Mouse (Mus musculus): ENCODE results near the gene Myo16. TPM values are rescaled to one million over a fixed set of nuclear protein-coding genes. Genes with fewer than 3 reads are reported as not detected.

Myo16 gene
- total and polyA plus RNA-seq, 3 experiments = 1.4 to 3.8 TPM; not detected in 1

DNA sequence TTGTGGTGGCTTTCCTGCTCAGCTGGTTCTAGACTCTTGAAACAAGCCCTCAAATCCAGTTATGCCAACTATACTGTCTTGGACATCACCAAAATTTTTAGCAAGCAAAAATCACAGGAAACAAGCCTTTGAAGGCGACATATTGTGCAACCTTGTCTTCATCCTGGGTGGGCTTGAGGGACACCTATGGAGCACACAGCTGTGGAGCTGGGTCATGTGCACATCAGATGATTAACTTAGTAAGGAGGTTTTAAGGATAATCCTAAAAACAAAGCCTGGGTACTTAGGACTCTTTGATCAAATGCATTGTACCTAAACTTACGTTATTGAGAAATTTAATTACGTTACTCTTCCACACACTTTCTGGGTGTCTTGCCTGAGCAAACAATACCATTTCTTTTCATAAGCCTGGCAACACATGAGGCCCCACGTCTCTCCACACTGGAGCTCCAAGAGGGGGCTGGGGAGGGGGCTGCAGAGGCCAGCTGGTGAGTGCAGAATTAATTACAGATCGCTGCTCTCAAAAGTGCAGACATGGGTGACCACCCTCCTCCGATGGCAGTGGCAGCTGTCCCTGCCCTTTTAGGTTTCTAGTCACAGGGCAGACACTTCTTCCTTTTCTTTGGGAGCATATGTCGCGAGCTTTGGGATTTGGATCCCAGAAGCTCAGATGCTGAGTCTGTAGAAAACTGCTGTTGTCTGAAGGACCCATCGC, 19.5 kb downstream of the Myo16 start:
- H3K36me3 ChIP-seq (ENCODE audit: control insufficient read depth, insufficient read depth, low read length) = no peaks in the 10 kb centered on the region
- H3K27me3 ChIP-seq (ENCODE audit: control insufficient read depth, insufficient read depth, low read length) = no peaks in the 10 kb centered on the region
- intact Hi-C loops (cut with DNase I) = no loop called here
- no peak for DNase-seq
- H3K9ac ChIP-seq (ENCODE audit: low read depth, low read length) = no peak overlapping the region
- no peak overlapping the region for H3K27ac ChIP-seq
- no peaks in the 10 kb centered on the region for H3K79me2 ChIP-seq (replicated peaks; ENCODE audit: control insufficient read depth, insufficient read depth, low read length)
- no peak overlapping the region for H3K4me3 ChIP-seq
- WGBS = 74% methylated on average over 9 of the region's 9 CpGs
- no peak for TF ChIP-seq EP300 (IDR thresholded peaks at IDR 0.05; ENCODE audit: insufficient read depth, low read depth, low read length)
- TF ChIP-seq CTCF (IDR thresholded peaks at IDR 0.05) = no peak
- no peak for TF ChIP-seq POLR2A (IDR thresholded peaks at IDR 0.05; ENCODE audit: insufficient read depth, low read depth, low read length)
- no peaks in the 10 kb centered on the region for H3K4me1 ChIP-seq (ENCODE audit: control insufficient read depth, insufficient read depth, low read length)

DNA sequence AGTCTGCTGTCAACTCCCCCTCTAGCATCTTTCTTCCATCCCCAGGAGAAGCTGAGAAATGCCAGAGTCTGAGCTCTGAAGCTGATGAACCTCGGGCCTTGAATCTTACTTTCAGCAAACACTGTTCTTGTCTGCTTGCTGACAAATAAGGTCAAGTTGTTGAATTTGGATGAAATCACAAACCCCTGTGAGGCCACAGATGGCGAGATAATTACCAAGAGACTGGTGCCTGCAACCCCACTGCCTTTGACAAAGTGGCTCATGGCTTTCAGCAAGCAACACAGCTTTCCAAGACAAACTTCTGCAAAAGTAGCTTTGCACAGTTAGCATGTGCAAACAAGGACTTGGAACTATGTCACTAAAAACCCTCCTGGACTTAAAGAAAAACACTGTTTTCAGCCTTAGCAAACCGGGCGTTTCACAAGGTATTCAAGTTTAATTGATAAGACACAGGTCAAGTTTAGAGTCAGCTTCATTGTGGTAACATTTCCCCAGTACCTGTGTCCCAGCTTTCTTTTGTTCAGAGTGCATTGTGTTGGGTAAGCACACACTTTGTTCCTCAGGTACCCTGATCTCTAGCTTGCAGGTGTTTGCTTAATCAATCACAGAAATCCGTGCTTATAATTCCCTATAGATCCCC, 20.6 kb downstream of the Myo16 start:
- WGBS = 56% methylated on average over 5 of the region's 5 CpGs
- Histone ChIP-seq H3K9ac (ENCODE audit: low read depth, low read length) (no peak overlapping the region), H3K4me3 (no peak overlapping the region), H3K27ac (no peak overlapping the region), H3K79me2 (replicated peaks; ENCODE audit: control insufficient read depth, insufficient read depth, low read length) (no peaks in the 10 kb centered on the region), H3K36me3 (ENCODE audit: control insufficient read depth, insufficient read depth, low read length) (no peaks in the 10 kb centered on the region), H3K27me3 (ENCODE audit: control insufficient read depth, insufficient read depth, low read length) (no peaks in the 10 kb centered on the region), H3K4me1 (ENCODE audit: control insufficient read depth, insufficient read depth, low read length) (no peaks in the 10 kb centered on the region)
- DNase-seq = no peak
- TF ChIP-seq POLR2A (IDR thresholded peaks at IDR 0.05; ENCODE audit: insufficient read depth, low read depth, low read length) = no peak
- no peak for TF ChIP-seq CTCF (IDR thresholded peaks at IDR 0.05)
- TF ChIP-seq EP300 (IDR thresholded peaks at IDR 0.05; ENCODE audit: insufficient read depth, low read depth, low read length) = no peak
- intact Hi-C loops (cut with DNase I) = no loop called here

DNA sequence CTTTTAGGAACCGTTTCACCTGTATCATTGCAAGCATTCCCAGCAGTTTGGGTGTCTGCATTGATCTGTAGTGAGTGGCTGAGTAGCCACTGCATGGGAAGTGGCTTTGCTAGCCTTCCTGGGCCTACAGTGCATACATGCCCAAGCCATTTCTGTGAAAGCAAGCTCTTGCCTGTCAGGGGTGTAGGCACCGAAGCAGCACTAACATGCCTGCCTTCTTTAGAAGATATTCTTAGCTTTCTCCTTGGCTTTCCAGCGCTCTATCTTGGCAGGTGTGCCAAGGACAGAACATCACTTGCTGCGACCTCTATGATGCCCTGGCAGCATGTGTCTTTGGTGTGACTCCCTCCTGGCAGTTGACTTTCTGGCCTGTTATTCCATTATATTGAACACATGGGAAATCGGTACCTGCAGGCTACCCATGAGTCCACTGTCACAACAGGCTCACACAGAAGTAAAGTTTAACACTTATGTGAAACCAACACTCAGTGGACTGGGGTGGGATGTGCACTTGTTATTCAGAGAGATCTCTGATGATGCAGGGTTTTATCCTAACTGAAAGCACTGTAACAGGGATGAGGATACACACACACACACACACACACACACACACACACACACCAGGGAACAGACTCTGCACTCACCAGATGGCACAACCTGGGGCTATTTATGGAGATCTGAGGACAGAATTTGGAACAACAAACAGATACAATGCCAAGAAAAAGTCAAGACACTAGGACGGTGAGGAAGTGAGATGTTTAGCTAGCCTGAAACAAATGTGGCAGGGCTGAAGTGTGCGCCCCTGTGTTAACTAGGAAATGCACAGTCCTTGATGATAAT, 21.4 kb downstream of the Myo16 start:
- Histone ChIP-seq H3K4me3 (no peak overlapping the region), H3K4me1 (ENCODE audit: control insufficient read depth, insufficient read depth, low read length) (no peaks in the 10 kb centered on the region), H3K79me2 (replicated peaks; ENCODE audit: control insufficient read depth, insufficient read depth, low read length) (no peaks in the 10 kb centered on the region), H3K27ac (no peak overlapping the region), H3K9ac (ENCODE audit: low read depth, low read length) (no peak overlapping the region), H3K36me3 (ENCODE audit: control insufficient read depth, insufficient read depth, low read length) (no peaks in the 10 kb centered on the region), H3K27me3 (ENCODE audit: control insufficient read depth, insufficient read depth, low read length) (no peaks in the 10 kb centered on the region)
- WGBS = 57% methylated on average over 7 of the region's 7 CpGs
- no peak for TF ChIP-seq CTCF (IDR thresholded peaks at IDR 0.05)
- TF ChIP-seq POLR2A (IDR thresholded peaks at IDR 0.05; ENCODE audit: insufficient read depth, low read depth, low read length) = no peak
- no peak for TF ChIP-seq EP300 (IDR thresholded peaks at IDR 0.05; ENCODE audit: insufficient read depth, low read depth, low read length)
- intact Hi-C loops (cut with DNase I) = no loop called here
- DNase-seq = no peak

DNA sequence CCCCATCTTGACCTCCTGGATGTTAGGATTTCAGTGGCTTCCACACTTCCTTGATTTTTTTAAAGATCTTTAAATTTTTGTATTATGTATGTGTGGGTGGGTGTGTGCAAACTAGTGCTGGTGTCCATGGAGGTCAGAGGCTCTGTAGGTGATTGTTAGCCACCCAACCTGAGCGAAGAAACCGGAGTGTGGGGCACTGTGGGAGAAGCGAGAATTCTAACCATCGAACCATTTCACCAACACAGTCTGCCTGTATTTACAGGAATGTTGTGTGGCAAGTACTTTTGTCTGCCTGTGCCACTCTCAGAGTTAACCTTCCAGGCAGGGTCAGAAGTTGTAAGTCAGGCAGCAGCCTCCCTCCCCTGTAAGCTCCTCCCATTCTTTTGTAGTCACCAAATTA, 22.3 kb downstream of the Myo16 start:
- Histone ChIP-seq H3K36me3 (ENCODE audit: control insufficient read depth, insufficient read depth, low read length) (no peaks in the 10 kb centered on the region), H3K27ac (no peak overlapping the region), H3K4me1 (ENCODE audit: control insufficient read depth, insufficient read depth, low read length) (no peaks in the 10 kb centered on the region), H3K9ac (ENCODE audit: low read depth, low read length) (no peak overlapping the region), H3K27me3 (ENCODE audit: control insufficient read depth, insufficient read depth, low read length) (no peaks in the 10 kb centered on the region), H3K79me2 (replicated peaks; ENCODE audit: control insufficient read depth, insufficient read depth, low read length) (no peaks in the 10 kb centered on the region), H3K4me3 (no peak overlapping the region)
- no peak for DNase-seq
- TF ChIP-seq CTCF (IDR thresholded peaks at IDR 0.05) (no peak), POLR2A (IDR thresholded peaks at IDR 0.05; ENCODE audit: insufficient read depth, low read depth, low read length) (no peak), EP300 (IDR thresholded peaks at IDR 0.05; ENCODE audit: insufficient read depth, low read depth, low read length) (no peak)
- WGBS = 85% methylated on average over 4 of the region's 4 CpGs
- intact Hi-C loops (cut with DNase I) = no loop called here

DNA sequence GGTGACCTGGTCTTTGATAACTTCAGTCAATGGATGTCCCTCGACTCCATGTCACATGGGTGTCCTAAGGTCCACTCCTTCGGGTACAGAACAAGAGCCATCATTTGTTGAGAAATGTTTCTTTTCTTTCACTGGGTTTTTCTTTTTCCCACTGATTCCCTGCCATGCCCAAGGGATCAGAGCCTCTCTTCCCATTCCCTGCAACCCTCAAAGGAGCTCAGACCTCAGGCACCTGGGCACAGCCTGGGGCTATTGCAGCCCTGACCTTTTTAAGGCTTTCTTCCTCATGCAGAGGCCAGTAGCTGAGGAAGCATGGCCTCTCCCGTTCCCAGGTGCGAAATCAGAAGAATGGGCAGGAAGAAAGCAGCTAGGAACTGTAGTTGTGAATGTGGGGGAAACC, 23.4 kb downstream of the Myo16 start:
- no peak overlapping the region for H3K4me3 ChIP-seq
- H3K27ac ChIP-seq = no peak overlapping the region
- H3K9ac ChIP-seq (ENCODE audit: low read depth, low read length) = no peak overlapping the region
- TF ChIP-seq POLR2A (IDR thresholded peaks at IDR 0.05; ENCODE audit: insufficient read depth, low read depth, low read length) (no peak), CTCF (IDR thresholded peaks at IDR 0.05) (no peak)
- H3K79me2 ChIP-seq (replicated peaks; ENCODE audit: control insufficient read depth, insufficient read depth, low read length) = no peaks in the 10 kb centered on the region
- intact Hi-C loops (cut with DNase I) = no loop called here
- WGBS = 66% methylated on average over 4 of the region's 4 CpGs
- no peak for DNase-seq
- no peaks in the 10 kb centered on the region for H3K27me3 ChIP-seq (ENCODE audit: control insufficient read depth, insufficient read depth, low read length)
- no peaks in the 10 kb centered on the region for H3K4me1 ChIP-seq (ENCODE audit: control insufficient read depth, insufficient read depth, low read length)
- no peaks in the 10 kb centered on the region for H3K36me3 ChIP-seq (ENCODE audit: control insufficient read depth, insufficient read depth, low read length)

DNA sequence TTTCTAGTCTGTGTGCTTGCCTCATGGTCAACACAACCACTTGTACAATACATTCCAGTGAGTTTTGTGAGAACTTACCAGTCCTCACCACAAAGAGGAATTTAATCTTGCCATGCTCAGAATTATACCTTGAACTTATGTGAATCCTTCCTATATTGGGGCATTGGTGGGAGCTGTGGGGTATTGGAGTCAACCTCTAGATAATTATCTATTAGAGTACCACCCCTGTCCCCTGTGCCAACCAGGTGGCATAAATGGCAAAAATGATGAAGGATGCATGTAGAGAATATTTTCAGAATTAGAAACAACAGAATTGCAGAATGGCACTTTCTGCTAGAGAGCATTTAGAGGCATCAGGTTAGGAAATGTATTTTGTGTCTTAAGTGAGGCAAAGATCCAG, 25.3 kb downstream of the Myo16 start:
- intact Hi-C loops (cut with DNase I) = no loop called here
- Histone ChIP-seq H3K36me3 (ENCODE audit: control insufficient read depth, insufficient read depth, low read length) (no peaks in the 10 kb centered on the region), H3K79me2 (replicated peaks; ENCODE audit: control insufficient read depth, insufficient read depth, low read length) (no peaks in the 10 kb centered on the region), H3K9ac (ENCODE audit: low read depth, low read length) (no peak overlapping the region), H3K27me3 (ENCODE audit: control insufficient read depth, insufficient read depth, low read length) (no peaks in the 10 kb centered on the region), H3K4me3 (no peak overlapping the region), H3K4me1 (ENCODE audit: control insufficient read depth, insufficient read depth, low read length) (no peaks in the 10 kb centered on the region), H3K27ac (no peak overlapping the region)
- TF ChIP-seq POLR2A (IDR thresholded peaks at IDR 0.05; ENCODE audit: insufficient read depth, low read depth, low read length) = no peak
- TF ChIP-seq EP300 (IDR thresholded peaks at IDR 0.05; ENCODE audit: insufficient read depth, low read depth, low read length) = no peak
- no peak for TF ChIP-seq CTCF (IDR thresholded peaks at IDR 0.05)
- DNase-seq = no peak

Data from heart, adult 2 months (tissue).